Mouse (Mus musculus) megakaryocyte, embryonic 14.5 days (primary cell): Measurements from ENCODE around the gene Gorab.

Experiments used
- FLI1 ChIP-seq: IDR thresholded peaks from 2 replicates; pipeline ENCODE4 v1.6.1; 2012; ENCODE audit warnings: low read length, inconsistent platforms, mixed read lengths
- GATA1 ChIP-seq: IDR thresholded peaks from 3 replicates; pipeline ENCODE4 v1.6.1; 2012; ENCODE audit warnings: mixed read lengths, low read length, inconsistent platforms, borderline replicate concordance

GRCm38 (mm10) chr1:163355626-163356156 lies 47.8 kb downstream of the Gorab start:
- no peak for TF ChIP-seq GATA1
- TF ChIP-seq FLI1 = no peak
